Mouse (Mus musculus) liver, embryonic 15.5 days (tissue): ENCODE measurements around the gene Aqp5. TPM values are rescaled to one million over a fixed set of nuclear protein-coding genes. Genes with fewer than 3 reads are reported as not detected.
A peak's percentile ranks its signal among the peaks of the same experiment; 100 is the strongest.

Source experiments
- ATAC-seq: fragments of 200-750 bp; cut with Nextera tagmentation; 2 replicates; pipeline ENCODE4 v1.8.0; 2017; ENCODE audit warnings: moderate number of reproducible peaks, mild to moderate bottlenecking, moderate library complexity; ENCODE audit not compliant: insufficient read depth
- H3K27ac ChIP-seq: fragments of 300-500 bp; sonication (generic); replicated peaks from 2 replicates; pipeline ENCODE4 v1.5.1; 2015; ENCODE audit warnings: mild to moderate bottlenecking, inconsistent platforms
- H3K27me3 ChIP-seq: fragments of 300-500 bp; sonication (generic); 2 replicates; pipeline ENCODE4 v1.6.1; 2015; ENCODE audit warnings: mild to moderate bottlenecking, inconsistent platforms
- H3K36me3 ChIP-seq: fragments of 300-500 bp; sonication (generic); replicated peaks from 2 replicates; pipeline ENCODE4 v1.6.1; 2015; ENCODE audit warnings: moderate library complexity, mild to moderate bottlenecking, inconsistent platforms
- H3K4me1 ChIP-seq: fragments of 300-500 bp; sonication (generic); replicated peaks from 2 replicates; pipeline ENCODE4 v1.6.1; 2015; ENCODE audit warnings: inconsistent platforms
- H3K4me2 ChIP-seq: fragments of 300-500 bp; sonication (generic); 2 replicates; pipeline ENCODE4 v1.6.1; 2015; ENCODE audit warnings: moderate library complexity, mild to moderate bottlenecking, inconsistent platforms
- H3K4me3 ChIP-seq: fragments of 300-500 bp; sonication (generic); replicated peaks from 2 replicates; pipeline ENCODE4 v1.5.1; 2015; ENCODE audit warnings: mild to moderate bottlenecking, inconsistent platforms
- H3K9ac ChIP-seq: fragments of 300-500 bp; sonication (generic); 2 replicates; pipeline ENCODE4 v1.6.1; 2015; ENCODE audit warnings: moderate library complexity, mild to moderate bottlenecking, inconsistent platforms
- H3K9me3 ChIP-seq: fragments of 300-500 bp; sonication (generic); replicated peaks from 2 replicates; pipeline ENCODE4 v1.6.1; 2016; ENCODE audit warnings: inconsistent platforms
- WGBS: fragments of 180-500 bp; shearing (Covaris S2); methylation state at CpG from one replicate; pipeline ENCODE4 v1.1.7; 2015; ENCODE audit warnings: mixed read lengths; ENCODE audit not compliant: insufficient replicate concordance; 5-methylcytosine and 5-hydroxymethylcytosine counted together
- polyA plus RNA-seq: library from polyadenylated mRNA; unstranded; fragments of >200 nt; fragmentation: Nextera tagmentation; extraction: Ambion mirVana; gene quantifications from 2 replicates; pipeline ENCODE4 v1.2.1, GENCODE M21; 2015

Aqp5 gene
- 0.06 TPM in 1 of 2 replicates, not detected in the other for polyA plus RNA-seq

DNA sequence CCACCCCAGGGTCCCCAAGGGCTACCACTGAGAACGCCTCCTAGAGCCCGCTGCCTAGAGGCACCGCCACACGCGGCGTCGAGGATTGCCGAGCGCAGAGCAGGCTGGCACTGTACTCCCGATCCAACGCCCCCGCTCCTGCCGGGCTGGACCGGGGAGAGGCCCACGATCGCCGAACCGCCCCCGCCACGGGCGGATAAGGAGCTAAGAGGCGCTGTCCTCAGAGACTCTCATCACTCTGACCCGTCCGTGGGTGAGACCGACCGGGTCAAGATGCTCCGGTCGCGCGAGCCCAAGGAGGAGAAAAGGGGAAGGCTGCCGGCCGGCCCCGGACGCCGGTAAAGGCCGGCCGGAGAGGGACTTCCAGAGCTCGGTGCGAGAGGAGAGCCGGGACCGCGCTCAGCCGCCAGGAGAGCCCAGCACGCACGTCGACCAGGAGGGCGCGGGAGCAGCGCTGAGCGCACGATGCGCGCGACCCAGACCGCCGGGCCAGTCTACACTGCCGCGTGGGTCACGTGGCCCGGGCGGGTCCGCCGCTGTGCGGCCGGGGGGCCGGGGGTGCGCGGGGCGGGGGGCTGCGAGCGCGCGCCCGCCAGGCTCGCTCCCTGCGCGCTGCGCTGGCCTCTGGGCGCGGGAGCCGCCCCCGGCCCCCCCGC lies at the start of gene Aqp5:
Gene Aqp5, plus strand, starts transcription at position 354 of the 656 bp plus-strand sequence.
- Histone ChIP-seq H3K36me3 (no peaks in the 10 kb centered on the region), H3K27me3 (peaks cover 100% of the 10 kb centered on the region), H3K27ac (no peak within 1 kb of the TSS), H3K9ac (no peak within 1 kb of the TSS), H3K4me1 (0 out of 2 replicates have a peak, but pooled peaks cover 8% of the 10 kb centered on the region), H3K4me3 (peak within 1 kb of the TSS; percentile 14; the same call in 1 of the 2 replicates), H3K4me2 (peak within 1 kb of the TSS; percentile 49), H3K9me3 (no peaks in the 10 kb centered on the region)
- WGBS: 3% methylated on average over 83 of the region's 83 CpGs
- ATAC-seq: no peak

DNA sequence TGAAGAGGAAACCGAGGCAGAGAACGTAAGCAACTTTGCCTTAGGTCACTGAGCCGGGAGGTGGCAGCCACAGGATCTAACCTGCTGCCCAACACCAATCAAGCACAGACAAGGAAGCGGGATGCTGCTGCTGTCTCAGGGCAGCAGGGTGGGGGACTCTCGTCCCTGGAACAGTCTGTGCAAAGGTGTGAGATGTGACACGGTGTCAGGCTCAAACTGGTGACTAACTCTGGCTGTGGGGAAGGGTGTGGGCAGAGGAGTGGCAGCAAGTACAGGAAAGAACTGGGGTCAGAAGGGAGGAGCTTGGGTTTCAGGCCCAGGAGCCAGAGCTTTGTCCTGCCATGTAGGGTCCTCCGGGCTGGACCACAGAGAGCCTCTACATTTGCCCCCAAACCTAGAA lies 46.5 kb upstream of the Aqp5 start:
- WGBS: 34% methylated on average over 7 of the region's 7 CpGs
- no peak overlapping the region for H3K27ac ChIP-seq
- peaks cover 24% of the 10 kb centered on the region; the same call in 1 of the 2 replicates for H3K27me3 ChIP-seq
- H3K4me1 ChIP-seq: no peaks in the 10 kb centered on the region
- no peak overlapping the region for H3K4me3 ChIP-seq
- no peak for ATAC-seq
- no peak overlapping the region for H3K9ac ChIP-seq
- no peaks in the 10 kb centered on the region for H3K36me3 ChIP-seq
- H3K4me2 ChIP-seq: no peak overlapping the region
- H3K9me3 ChIP-seq: no peaks in the 10 kb centered on the region

DNA sequence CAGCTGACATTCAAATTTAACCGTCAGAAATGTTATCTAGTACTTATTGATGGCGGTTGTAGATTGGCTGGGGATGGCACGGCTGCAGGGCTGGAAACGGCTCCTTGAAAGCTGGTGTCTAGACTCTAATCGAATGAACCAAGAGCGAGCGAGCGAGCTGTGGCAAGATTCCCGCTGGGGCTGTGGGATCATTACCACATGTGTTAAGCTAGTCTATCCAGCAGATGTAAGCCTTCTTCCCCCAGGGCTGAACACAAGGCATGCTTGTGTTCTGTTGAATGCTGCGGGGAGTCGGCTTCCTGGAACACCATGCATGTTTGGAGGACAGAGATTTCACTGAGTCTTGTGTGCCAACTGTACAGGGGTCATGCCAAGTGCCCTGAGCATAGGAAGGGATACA lies 44.0 kb upstream of the Aqp5 start:
- peaks cover 24% of the 10 kb centered on the region; the same call in 1 of the 2 replicates for H3K27me3 ChIP-seq
- H3K4me3 ChIP-seq: no peak overlapping the region
- H3K4me1 ChIP-seq: no peaks in the 10 kb centered on the region
- H3K36me3 ChIP-seq: no peaks in the 10 kb centered on the region
- ATAC-seq: no peak
- no peaks in the 10 kb centered on the region for H3K9me3 ChIP-seq
- no peak overlapping the region for H3K4me2 ChIP-seq
- no peak overlapping the region for H3K27ac ChIP-seq
- no peak overlapping the region for H3K9ac ChIP-seq
- 66% methylated on average over 11 of the region's 11 CpGs for WGBS

DNA sequence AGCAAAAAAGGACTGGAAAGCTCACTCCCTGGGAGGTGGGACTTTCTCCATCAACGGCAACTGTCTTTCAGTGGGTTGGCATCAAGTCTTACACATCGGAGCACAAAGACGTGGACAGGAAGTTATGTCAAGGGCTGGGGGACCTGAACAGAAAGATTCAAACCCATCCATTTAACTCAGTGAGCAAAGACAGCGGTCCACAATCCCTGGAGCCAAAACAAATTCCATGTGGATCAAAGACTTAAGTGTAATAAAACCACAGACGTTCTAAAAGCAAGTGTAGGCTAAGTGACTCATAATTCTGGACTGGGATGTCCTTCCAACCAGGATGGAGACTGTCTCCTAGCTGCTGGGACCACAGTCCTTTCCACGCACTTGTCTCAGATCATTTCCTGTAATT lies 42.9 kb upstream of the Aqp5 start:
- Histone ChIP-seq H3K4me2 (no peak overlapping the region), H3K4me3 (no peak overlapping the region), H3K27me3 (peaks cover 24% of the 10 kb centered on the region; the same call in 1 of the 2 replicates), H3K36me3 (no peaks in the 10 kb centered on the region), H3K27ac (no peak overlapping the region), H3K4me1 (no peaks in the 10 kb centered on the region), H3K9ac (no peak overlapping the region), H3K9me3 (no peaks in the 10 kb centered on the region)
- no peak for ATAC-seq
- 52% methylated on average over 6 of the region's 6 CpGs for WGBS

DNA sequence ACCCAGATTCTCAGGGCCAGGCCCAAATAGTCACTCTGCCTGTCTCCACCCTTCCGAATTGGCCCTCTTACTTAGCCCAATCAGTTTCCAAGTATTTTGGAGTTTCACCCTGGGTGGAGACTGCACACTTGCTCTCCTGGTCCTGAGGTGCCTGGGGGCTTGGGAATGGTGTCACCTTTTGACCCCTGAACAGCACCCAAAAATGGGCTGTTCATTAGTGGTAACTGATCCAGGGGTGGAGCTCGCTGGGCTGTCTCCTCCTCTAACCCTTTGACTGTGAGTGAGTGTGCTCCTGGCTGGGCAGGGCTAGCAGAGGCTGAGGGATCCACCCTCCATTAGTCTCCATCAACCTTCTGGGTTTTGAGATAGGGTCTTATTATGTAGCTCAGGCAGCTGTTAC lies 40.7 kb upstream of the Aqp5 start:
- no peaks in the 10 kb centered on the region for H3K36me3 ChIP-seq
- H3K4me1 ChIP-seq: no peaks in the 10 kb centered on the region
- no peak for ATAC-seq
- no peak overlapping the region for H3K9ac ChIP-seq
- H3K27me3 ChIP-seq: 0 out of 2 replicates have a peak, but pooled peaks cover 10% of the 10 kb centered on the region
- WGBS: 22% methylated on average over 2 of the region's 2 CpGs
- H3K4me3 ChIP-seq: no peak overlapping the region
- no peak overlapping the region for H3K27ac ChIP-seq
- H3K9me3 ChIP-seq: no peaks in the 10 kb centered on the region
- no peak overlapping the region for H3K4me2 ChIP-seq

DNA sequence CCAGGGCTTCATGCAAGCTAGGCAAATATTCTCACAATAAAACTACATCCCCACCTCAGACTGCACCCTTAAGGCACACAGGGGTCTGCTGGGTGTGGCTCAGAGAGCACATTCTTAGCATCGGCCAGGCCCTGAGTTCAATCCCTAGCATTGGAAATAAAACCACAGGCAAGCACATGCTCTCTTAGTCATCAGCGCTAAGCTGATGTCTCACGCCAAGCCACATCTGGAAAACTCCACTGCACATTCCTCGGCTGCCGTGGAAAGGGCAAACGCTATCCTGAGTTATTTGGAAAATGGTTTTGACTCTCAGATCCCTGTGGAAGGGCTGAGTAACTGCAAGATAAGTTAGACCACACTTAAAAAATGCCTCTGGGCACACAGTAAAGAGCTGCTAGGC lies 36.8 kb upstream of the Aqp5 start:
- Histone ChIP-seq H3K27ac (no peak overlapping the region), H3K4me1 (no peaks in the 10 kb centered on the region), H3K4me3 (no peak overlapping the region), H3K27me3 (0 out of 2 replicates have a peak, but pooled peaks cover 5% of the 10 kb centered on the region), H3K9me3 (no peaks in the 10 kb centered on the region), H3K9ac (no peak overlapping the region), H3K4me2 (no peak overlapping the region), H3K36me3 (no peaks in the 10 kb centered on the region)
- ATAC-seq: no peak
- 65% methylated on average over 6 of the region's 6 CpGs for WGBS

DNA sequence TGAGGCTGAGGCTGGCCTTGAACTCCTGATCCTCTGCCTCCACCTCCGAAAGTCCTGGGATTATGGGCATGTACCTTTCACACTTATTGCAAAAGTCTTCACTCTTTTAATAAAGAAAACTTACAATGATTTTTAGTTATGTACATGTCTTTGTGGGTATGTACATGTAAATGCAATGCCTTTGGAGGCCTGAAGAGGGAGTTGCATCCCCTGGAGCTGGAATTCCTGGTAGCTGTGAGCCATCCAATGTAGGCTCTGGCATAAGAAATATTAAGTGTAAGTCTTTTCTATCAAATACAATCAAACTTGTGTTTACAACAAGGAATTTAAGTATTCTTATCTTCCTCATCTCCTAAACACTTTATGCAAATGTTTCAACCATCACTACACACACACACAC lies 31.6 kb upstream of the Aqp5 start:
- no peak overlapping the region for H3K27ac ChIP-seq
- WGBS: 46% methylated on average over 1 of the region's 1 CpGs
- no peak for ATAC-seq
- no peaks in the 10 kb centered on the region for H3K9me3 ChIP-seq
- H3K4me1 ChIP-seq: no peaks in the 10 kb centered on the region
- no peak overlapping the region for H3K4me3 ChIP-seq
- no peaks in the 10 kb centered on the region for H3K36me3 ChIP-seq
- H3K9ac ChIP-seq: no peak overlapping the region
- H3K27me3 ChIP-seq: peaks cover 13% of the 10 kb centered on the region
- H3K4me2 ChIP-seq: no peak overlapping the region

DNA sequence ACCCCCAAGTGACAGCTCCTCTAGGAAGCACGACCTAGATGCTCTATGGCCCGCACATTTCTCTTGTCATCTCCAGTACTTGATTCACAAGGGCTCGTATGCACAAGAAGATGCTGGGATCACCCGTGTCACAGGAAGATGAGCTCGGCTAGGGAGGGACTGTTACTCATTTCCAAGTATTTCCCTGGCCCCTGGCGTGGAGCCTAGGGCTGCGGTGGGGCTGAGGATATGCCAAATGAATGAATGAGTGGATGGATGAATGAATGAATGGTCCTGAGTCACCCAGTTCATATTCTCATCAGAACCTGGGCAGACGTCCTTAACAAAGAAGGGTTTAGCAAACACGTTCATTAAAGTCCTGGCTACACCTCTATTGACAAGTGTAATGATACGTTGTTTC lies 30.3 kb upstream of the Aqp5 start:
- Histone ChIP-seq H3K36me3 (no peaks in the 10 kb centered on the region), H3K4me3 (no peak overlapping the region), H3K4me1 (no peaks in the 10 kb centered on the region), H3K27ac (no peak overlapping the region), H3K4me2 (no peak overlapping the region), H3K9me3 (no peaks in the 10 kb centered on the region), H3K27me3 (peaks cover 13% of the 10 kb centered on the region), H3K9ac (no peak overlapping the region)
- ATAC-seq: no peak
- WGBS: 59% methylated on average over 10 of the region's 10 CpGs

DNA sequence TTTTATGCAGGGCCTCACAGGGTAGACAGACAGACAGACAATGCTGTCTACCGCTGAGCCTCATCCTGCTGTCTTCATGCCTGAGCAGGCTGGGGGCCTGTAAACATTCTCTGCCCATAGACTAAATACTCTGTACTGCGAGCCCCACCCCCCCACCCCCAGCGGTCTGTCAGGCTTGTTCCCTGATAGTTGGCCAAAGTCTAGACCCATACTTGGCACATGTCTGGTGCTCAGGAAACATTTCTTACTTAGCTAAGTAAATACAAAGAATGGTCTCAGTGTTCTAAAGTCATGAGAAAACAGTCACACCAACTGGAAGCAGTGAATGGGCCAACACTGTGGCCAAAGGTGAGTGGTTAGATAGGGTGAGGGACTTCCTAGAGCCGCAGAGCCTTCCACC lies 23.2 kb upstream of the Aqp5 start:
- no peak overlapping the region for H3K27ac ChIP-seq
- no peak overlapping the region for H3K4me2 ChIP-seq
- no peaks in the 10 kb centered on the region for H3K36me3 ChIP-seq
- no peak overlapping the region for H3K9ac ChIP-seq
- WGBS: 48% methylated on average over 4 of the region's 4 CpGs
- no peaks in the 10 kb centered on the region for H3K27me3 ChIP-seq
- H3K4me1 ChIP-seq: no peaks in the 10 kb centered on the region
- no peaks in the 10 kb centered on the region for H3K9me3 ChIP-seq
- no peak overlapping the region for H3K4me3 ChIP-seq
- ATAC-seq: no peak

DNA sequence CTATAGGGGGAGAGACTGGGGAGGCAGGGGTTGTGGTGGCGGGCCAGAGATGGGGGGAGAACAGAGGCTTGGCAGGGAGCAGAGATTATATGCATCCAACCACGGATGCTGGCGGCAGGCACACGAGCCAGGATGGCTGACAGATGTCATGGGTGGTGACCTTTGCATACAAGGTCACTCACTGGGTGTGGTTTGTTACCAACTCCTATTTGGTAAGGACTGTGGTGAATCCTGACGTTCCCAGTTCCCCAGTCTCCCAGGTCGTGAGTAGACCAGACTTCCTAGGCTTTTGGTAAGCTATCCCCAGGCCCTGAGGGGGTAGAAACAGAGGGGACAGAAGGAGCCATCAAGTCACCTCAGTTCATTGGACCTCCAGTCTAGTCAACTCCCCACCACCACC lies 21.9 kb upstream of the Aqp5 start:
- no peak overlapping the region for H3K4me3 ChIP-seq
- H3K4me2 ChIP-seq: no peak overlapping the region
- no peak for ATAC-seq
- H3K27me3 ChIP-seq: no peaks in the 10 kb centered on the region
- H3K36me3 ChIP-seq: no peaks in the 10 kb centered on the region
- 48% methylated on average over 6 of the region's 6 CpGs for WGBS
- H3K9ac ChIP-seq: no peak overlapping the region
- H3K9me3 ChIP-seq: no peaks in the 10 kb centered on the region
- H3K4me1 ChIP-seq: no peaks in the 10 kb centered on the region
- no peak overlapping the region for H3K27ac ChIP-seq

DNA sequence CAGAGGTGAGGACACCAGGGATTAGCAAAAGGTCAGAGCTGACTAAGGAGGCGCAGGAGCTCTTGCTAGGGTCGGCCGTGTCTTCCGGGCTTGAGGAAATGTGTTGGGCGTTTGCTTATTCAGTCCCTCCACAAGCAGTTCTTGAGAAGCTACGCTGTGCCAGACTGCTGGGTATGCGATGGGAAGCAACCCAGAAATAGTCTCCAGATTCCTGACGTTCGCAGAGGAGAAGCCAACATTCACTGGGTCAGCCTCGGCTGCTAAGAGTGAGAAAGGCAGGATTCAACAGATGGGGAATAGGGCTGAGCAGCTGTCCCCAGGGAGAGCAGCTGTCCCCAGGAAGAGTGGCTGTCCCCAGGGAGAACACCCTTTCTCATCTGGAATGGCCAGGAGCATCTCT lies 21.5 kb upstream of the Aqp5 start:
- Histone ChIP-seq H3K4me1 (no peaks in the 10 kb centered on the region), H3K4me3 (no peak overlapping the region), H3K4me2 (no peak overlapping the region), H3K36me3 (no peaks in the 10 kb centered on the region), H3K27ac (no peak overlapping the region), H3K27me3 (no peaks in the 10 kb centered on the region), H3K9me3 (no peaks in the 10 kb centered on the region), H3K9ac (no peak overlapping the region)
- WGBS: 63% methylated on average over 10 of the region's 10 CpGs
- ATAC-seq: no peak
